Mouse (Mus musculus) stomach, postnatal 0 days (tissue): ENCODE results near the gene Mgll. TPM values are rescaled to one million over a fixed set of nuclear protein-coding genes. Genes with fewer than 3 reads are reported as not detected.

Experiments used
- ATAC-seq: fragments of 200-750 bp; cut with Nextera tagmentation; 2 replicates; pipeline ENCODE4 v1.8.0; 2017; ENCODE audit not compliant: low FRiP score, low TSS enrichment
- DNase-seq: peaks from one replicate; pipeline ENCODE4 v3.0.0-alpha.2; 2016; ENCODE audit warnings: low spot score
- H3K27ac ChIP-seq: fragments of 300-500 bp; sonication (generic); replicated peaks from 2 replicates; pipeline ENCODE4 v1.5.1; 2014; ENCODE audit warnings: mild to moderate bottlenecking, control low read depth
- H3K27me3 ChIP-seq: fragments of 300-500 bp; sonication (generic); 2 replicates; pipeline ENCODE4 v1.6.1; 2014; ENCODE audit warnings: low read length; ENCODE audit not compliant: control insufficient read depth, insufficient read depth
- H3K36me3 ChIP-seq: fragments of 300-500 bp; sonication (generic); 2 replicates; pipeline ENCODE4 v1.6.1; 2014; ENCODE audit warnings: low read length, mixed read lengths; ENCODE audit not compliant: control insufficient read depth, insufficient read depth
- H3K4me1 ChIP-seq: fragments of 300-500 bp; sonication (generic); replicated peaks from 2 replicates; pipeline ENCODE4 v1.6.1; 2014; ENCODE audit warnings: antibody characterized with exemption; ENCODE audit not compliant: control insufficient read depth, insufficient read depth
- H3K4me2 ChIP-seq: fragments of 300-500 bp; sonication (generic); replicated peaks from 2 replicates; pipeline ENCODE4 v1.6.1; 2014; ENCODE audit warnings: low read depth, mild to moderate bottlenecking, control low read depth, moderate library complexity
- H3K4me3 ChIP-seq: fragments of 300-500 bp; sonication (generic); 2 replicates; pipeline ENCODE4 v1.5.1; 2014; ENCODE audit warnings: low read depth, low read length, control low read depth
- H3K9ac ChIP-seq: fragments of 300-500 bp; sonication (generic); 2 replicates; pipeline ENCODE4 v1.6.1; 2014; ENCODE audit warnings: mild to moderate bottlenecking, low read length, control low read depth, mixed read lengths
- H3K9me3 ChIP-seq: fragments of 300-500 bp; sonication (generic); 2 replicates; pipeline ENCODE4 v1.6.1; 2016; ENCODE audit warnings: low read length; ENCODE audit not compliant: control insufficient read depth
- CTCF ChIP-seq: IDR thresholded peaks from 2 replicates; pipeline ENCODE4 v1.5.1; 2016; ENCODE audit warnings: antibody characterized with exemption, low read depth, mild to moderate bottlenecking, moderate library complexity
- EP300 ChIP-seq: optimal IDR thresholded peaks from 2 replicates; pipeline ENCODE3; 2016; ENCODE audit warnings: antibody characterized with exemption
- WGBS: fragments of 180-500 bp; shearing (Covaris S2); extraction: QIAGEN DNeasy Blood & Tissue Kit; methylation state at CpG from one replicate; pipeline ENCODE4 v1.1.7; 2014; 5-methylcytosine and 5-hydroxymethylcytosine counted together
- polyA plus RNA-seq: library from polyadenylated mRNA; unstranded; fragments of >200 nt; fragmentation: Nextera tagmentation; extraction: Ambion mirVana; gene quantifications from 2 replicates; pipeline ENCODE4 v1.2.1, GENCODE M21; 2015

The Mgll gene
- polyA plus RNA-seq, 1 experiment from 2014 or later = 117 TPM

- no peak for DNase-seq
- Histone ChIP-seq H3K27ac (peak overlapping the region; percentile 67; the same call in 1 of the 2 replicates), H3K36me3 (no peaks in the 10 kb centered on the region; the same call in 1 of the 2 replicates), H3K4me3 (no peak overlapping the region), H3K9me3 (no peaks in the 10 kb centered on the region), H3K4me1 (peaks cover 20% of the 10 kb centered on the region), H3K27me3 (no peaks in the 10 kb centered on the region), H3K9ac (no peak overlapping the region), H3K4me2 (no peak overlapping the region)
- ATAC-seq = no peak
- 61% methylated on average over 4 of the region's 4 CpGs for WGBS
- no peak for TF ChIP-seq EP300
- no peak for TF ChIP-seq CTCF
These were observed 40.1 kb downstream of the Mgll start for GRCm38 (mm10) chr6:88764281-88764680.

GRCm38 (mm10) chr6:88767740-88768139 is 43.5 kb downstream of the Mgll start:
- no peak overlapping the region for H3K9ac ChIP-seq
- 62% methylated on average over 4 of the region's 4 CpGs for WGBS
- H3K4me1 ChIP-seq = peaks cover 7% of the 10 kb centered on the region
- H3K9me3 ChIP-seq = no peaks in the 10 kb centered on the region
- no peaks in the 10 kb centered on the region for H3K27me3 ChIP-seq
- TF ChIP-seq EP300 (no peak), CTCF (no peak)
- no peak for DNase-seq
- H3K4me2 ChIP-seq = no peak overlapping the region
- H3K27ac ChIP-seq = no peak overlapping the region
- ATAC-seq = no peak
- no peaks in the 10 kb centered on the region; the same call in 1 of the 2 replicates for H3K36me3 ChIP-seq
- H3K4me3 ChIP-seq = no peak overlapping the region

DNA sequence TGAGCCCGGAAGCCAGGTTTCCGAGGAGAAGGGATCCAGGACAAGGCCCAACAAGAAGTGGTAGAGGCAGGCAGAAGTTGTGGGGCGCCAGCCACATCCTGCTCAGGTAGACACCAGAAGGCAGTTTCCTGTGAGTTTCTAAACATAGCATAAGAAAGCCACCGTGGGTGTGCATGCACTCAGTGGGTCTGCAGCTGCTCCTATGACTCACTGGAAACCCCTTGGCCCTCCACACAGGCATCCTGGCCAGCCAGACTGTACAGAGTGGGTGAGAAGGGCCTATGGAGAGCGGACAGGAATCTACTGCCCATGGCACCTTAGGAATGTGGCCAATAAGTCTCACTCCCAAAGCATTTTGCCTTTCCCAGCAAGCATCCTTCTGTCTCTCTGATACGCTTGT is 45.5 kb downstream of the Mgll start:
- Histone ChIP-seq H3K27me3 (no peaks in the 10 kb centered on the region), H3K4me1 (peaks cover 5% of the 10 kb centered on the region; the same call in 1 of the 2 replicates)

GRCm38 (mm10) chr6:88770300-88770904 is 46.2 kb downstream of the Mgll start:
- ATAC-seq (no peak), DNase-seq (no peak)
- WGBS = 51% methylated on average over 17 of the region's 17 CpGs
- Histone ChIP-seq H3K9ac (no peak overlapping the region), H3K9me3 (no peaks in the 10 kb centered on the region), H3K27me3 (no peaks in the 10 kb centered on the region), H3K4me2 (no peak overlapping the region), H3K4me3 (no peak overlapping the region), H3K36me3 (no peaks in the 10 kb centered on the region; the same call in 1 of the 2 replicates), H3K4me1 (peaks cover 5% of the 10 kb centered on the region; the same call in 1 of the 2 replicates), H3K27ac (no peak overlapping the region; the same call in 1 of the 2 replicates)
- TF ChIP-seq CTCF = no peak
- TF ChIP-seq EP300 = no peak

More for the DNA sequence above, 45.5 kb downstream of the Mgll start:
- Histone ChIP-seq H3K27ac (no peak overlapping the region), H3K9me3 (no peaks in the 10 kb centered on the region), H3K36me3 (no peaks in the 10 kb centered on the region; the same call in 1 of the 2 replicates), H3K4me2 (no peak overlapping the region), H3K9ac (no peak overlapping the region), H3K4me3 (no peak overlapping the region)
- no peak for TF ChIP-seq CTCF
- no peak for TF ChIP-seq EP300
- no peak for DNase-seq
- WGBS = 79% methylated on average over 6 of the region's 6 CpGs
- no peak for ATAC-seq

GRCm38 (mm10) chr6:88770981-88771380 is 46.8 kb downstream of the Mgll start:
- H3K4me2 ChIP-seq = no peak overlapping the region
- WGBS = 84% methylated on average over 5 of the region's 5 CpGs
- H3K4me1 ChIP-seq = peaks cover 5% of the 10 kb centered on the region; the same call in 1 of the 2 replicates
- no peaks in the 10 kb centered on the region; the same call in 1 of the 2 replicates for H3K36me3 ChIP-seq
- H3K4me3 ChIP-seq = no peak overlapping the region
- ATAC-seq = no peak
- no peak overlapping the region for H3K9ac ChIP-seq
- no peak overlapping the region; the same call in 1 of the 2 replicates for H3K27ac ChIP-seq
- no peaks in the 10 kb centered on the region for H3K9me3 ChIP-seq
- no peaks in the 10 kb centered on the region for H3K27me3 ChIP-seq
- TF ChIP-seq CTCF (no peak), EP300 (no peak)
- no peak for DNase-seq

DNA sequence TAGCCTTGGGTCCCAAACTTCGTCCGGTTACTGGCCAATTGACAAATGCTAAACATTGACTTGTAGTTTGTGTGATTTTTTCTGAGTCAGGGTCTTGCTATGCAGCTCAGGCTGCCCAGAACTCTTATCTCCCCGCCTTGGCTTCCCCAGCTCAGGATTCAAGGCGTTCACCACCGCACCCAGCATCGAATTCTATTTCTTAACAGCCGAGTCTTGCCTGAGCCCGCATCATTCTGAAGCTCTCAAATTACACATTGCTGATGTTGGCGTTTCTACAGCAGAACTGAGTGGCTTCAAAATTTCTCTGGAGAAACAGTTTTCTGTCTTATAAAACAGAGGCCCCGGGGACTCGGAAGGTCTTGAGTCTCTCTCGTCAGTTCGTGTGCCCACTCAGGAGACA is 47.8 kb downstream of the Mgll start:
- peaks cover 5% of the 10 kb centered on the region; the same call in 1 of the 2 replicates for H3K4me1 ChIP-seq
- H3K4me2 ChIP-seq = no peak overlapping the region
- no peak overlapping the region for H3K4me3 ChIP-seq
- no peak for TF ChIP-seq EP300
- DNase-seq = no peak
- no peaks in the 10 kb centered on the region for H3K9me3 ChIP-seq
- no peak overlapping the region for H3K9ac ChIP-seq
- no peaks in the 10 kb centered on the region for H3K36me3 ChIP-seq
- WGBS = 55% methylated on average over 13 of the region's 13 CpGs
- H3K27me3 ChIP-seq = no peaks in the 10 kb centered on the region
- no peak for ATAC-seq
- peak overlapping the region; percentile 49; the same call in 1 of the 2 replicates for H3K27ac ChIP-seq
